Mouse (Mus musculus) stomach, embryonic 14.5 days (tissue): Measurements from ENCODE around the gene Btbd8. TPM values are rescaled to one million over a fixed set of nuclear protein-coding genes. Genes with fewer than 3 reads are reported as not detected.

Experiments
- ATAC-seq: fragments of 200-750 bp; cut with Nextera tagmentation; 2 replicates; pipeline ENCODE4 v1.8.0; 2017; ENCODE audit warnings: low read depth, moderate TSS enrichment; ENCODE audit not compliant: insufficient number of reproducible peaks, insufficient read depth, low FRiP score
- H3K27ac ChIP-seq: fragments of 300-500 bp; sonication (generic); 2 replicates; pipeline ENCODE4 v1.5.1; 2014; ENCODE audit warnings: mild to moderate bottlenecking, low read length, moderate library complexity, mixed read lengths
- H3K27me3 ChIP-seq: fragments of 300-500 bp; sonication (generic); 2 replicates; pipeline ENCODE4 v1.6.1; 2014; ENCODE audit warnings: low read length, control low read depth, mixed read lengths; ENCODE audit not compliant: control insufficient read depth, insufficient read depth
- H3K36me3 ChIP-seq: fragments of 300-500 bp; sonication (generic); 2 replicates; pipeline ENCODE4 v1.6.1; 2014; ENCODE audit warnings: mild to moderate bottlenecking, control low read depth, low read length, moderate library complexity, mixed read lengths; ENCODE audit not compliant: control insufficient read depth, insufficient read depth
- H3K4me1 ChIP-seq: fragments of 300-500 bp; sonication (generic); 2 replicates; pipeline ENCODE4 v1.6.1; 2014; ENCODE audit warnings: low read length, control low read depth, mixed read lengths; ENCODE audit not compliant: control insufficient read depth, insufficient read depth
- H3K4me2 ChIP-seq: fragments of 300-500 bp; sonication (generic); replicated peaks from 2 replicates; pipeline ENCODE4 v1.6.1; 2014; ENCODE audit warnings: low read depth, low read length, control low read depth
- H3K4me3 ChIP-seq: fragments of 300-500 bp; sonication (generic); 2 replicates; pipeline ENCODE4 v1.5.1; 2014; ENCODE audit warnings: low read depth, low read length, control low read depth
- H3K9ac ChIP-seq: fragments of 300-500 bp; sonication (generic); replicated peaks from 2 replicates; pipeline ENCODE4 v1.6.1; 2014; ENCODE audit warnings: low read depth, mild to moderate bottlenecking, control low read depth, low read length, moderate library complexity, mixed read lengths
- H3K9me3 ChIP-seq: fragments of 300-500 bp; sonication (generic); 2 replicates; pipeline ENCODE4 v1.6.1; 2016; ENCODE audit warnings: low read depth, low read length, control low read depth; ENCODE audit not compliant: control insufficient read depth
- WGBS: fragments of 180-500 bp; shearing (Covaris S2); extraction: QIAGEN DNeasy Blood & Tissue Kit; methylation state at CpG from one replicate; pipeline ENCODE4 v1.1.7; 2014; 5-methylcytosine and 5-hydroxymethylcytosine counted together
- polyA plus RNA-seq: library from polyadenylated mRNA; unstranded; fragments of >200 nt; fragmentation: Nextera tagmentation; extraction: Ambion mirVana; gene quantifications from 2 replicates; pipeline ENCODE4 v1.2.1, GENCODE M21; 2014

Gene Btbd8
- polyA plus RNA-seq, 1 experiment from 2014 or later, result 8.1 TPM

- no peak for ATAC-seq
- no peaks in the 10 kb centered on the region for H3K27me3 ChIP-seq
- H3K4me1 ChIP-seq, result no peaks in the 10 kb centered on the region
- no peak overlapping the region for H3K4me2 ChIP-seq
- no peak overlapping the region for H3K4me3 ChIP-seq
- WGBS, result 95% methylated on average over 3 of the region's 3 CpGs
- H3K27ac ChIP-seq, result no peak overlapping the region
- no peaks in the 10 kb centered on the region for H3K9me3 ChIP-seq
- H3K36me3 ChIP-seq, result no peaks in the 10 kb centered on the region
- H3K9ac ChIP-seq, result no peak overlapping the region
Measured at GRCm38 (mm10) chr5:107515453-107515852, 77.7 kb downstream of the Btbd8 start.

- Histone ChIP-seq H3K4me3 (no peak overlapping the region), H3K4me1 (no peaks in the 10 kb centered on the region), H3K36me3 (no peaks in the 10 kb centered on the region), H3K27me3 (no peaks in the 10 kb centered on the region), H3K9ac (no peak overlapping the region), H3K9me3 (no peaks in the 10 kb centered on the region), H3K27ac (no peak overlapping the region), H3K4me2 (no peak overlapping the region)
- no peak for ATAC-seq
- 93% methylated on average over 1 of the region's 1 CpGs for WGBS
Measured at GRCm38 (mm10) chr5:107516087-107516486, 78.3 kb downstream of the Btbd8 start.

GRCm38 (mm10) chr5:107518602-107519001 lies 80.8 kb downstream of the Btbd8 start:
- Histone ChIP-seq H3K4me2 (no peak overlapping the region), H3K36me3 (no peaks in the 10 kb centered on the region), H3K27me3 (no peaks in the 10 kb centered on the region), H3K4me3 (no peak overlapping the region), H3K9me3 (no peaks in the 10 kb centered on the region), H3K27ac (no peak overlapping the region), H3K9ac (no peak overlapping the region), H3K4me1 (no peaks in the 10 kb centered on the region)
- 94% methylated on average over 4 of the region's 4 CpGs for WGBS
- no peak for ATAC-seq

GRCm38 (mm10) chr5:107521386-107521785 lies 83.6 kb downstream of the Btbd8 start:
- Histone ChIP-seq H3K27me3 (no peaks in the 10 kb centered on the region), H3K4me3 (no peak overlapping the region), H3K9me3 (no peaks in the 10 kb centered on the region), H3K4me2 (no peak overlapping the region), H3K4me1 (no peaks in the 10 kb centered on the region), H3K27ac (no peak overlapping the region), H3K9ac (no peak overlapping the region), H3K36me3 (no peaks in the 10 kb centered on the region)
- WGBS, result 83% methylated on average over 6 of the region's 6 CpGs
- no peak for ATAC-seq

GRCm38 (mm10) chr5:107521897-107522296 lies 84.1 kb downstream of the Btbd8 start:
- Histone ChIP-seq H3K36me3 (no peaks in the 10 kb centered on the region), H3K4me3 (no peak overlapping the region), H3K9me3 (no peaks in the 10 kb centered on the region), H3K4me1 (no peaks in the 10 kb centered on the region), H3K27me3 (no peaks in the 10 kb centered on the region), H3K4me2 (no peak overlapping the region), H3K27ac (no peak overlapping the region), H3K9ac (no peak overlapping the region)
- 75% methylated on average over 7 of the region's 7 CpGs for WGBS
- no peak for ATAC-seq

GRCm38 (mm10) chr5:107524281-107524680 lies 86.5 kb downstream of the Btbd8 start:
- Histone ChIP-seq H3K36me3 (no peaks in the 10 kb centered on the region), H3K4me2 (no peak overlapping the region), H3K27me3 (no peaks in the 10 kb centered on the region), H3K4me3 (no peak overlapping the region), H3K27ac (no peak overlapping the region), H3K9me3 (no peaks in the 10 kb centered on the region), H3K4me1 (no peaks in the 10 kb centered on the region), H3K9ac (no peak overlapping the region)
- ATAC-seq, result no peak
- 83% methylated on average over 10 of the region's 10 CpGs for whole genome bisulfite sequencing

- Histone ChIP-seq H3K4me1 (no peaks in the 10 kb centered on the region), H3K9me3 (no peaks in the 10 kb centered on the region), H3K9ac (no peak overlapping the region), H3K36me3 (no peaks in the 10 kb centered on the region), H3K27ac (no peak overlapping the region), H3K4me2 (no peak overlapping the region), H3K27me3 (no peaks in the 10 kb centered on the region), H3K4me3 (no peak overlapping the region)
- 91% methylated on average over 3 of the region's 3 CpGs for WGBS
- ATAC-seq, result no peak
Measured at GRCm38 (mm10) chr5:107528856-107529255, 91.1 kb downstream of the Btbd8 start.

GRCm38 (mm10) chr5:107533590-107533989 lies 95.8 kb downstream of the Btbd8 start:
- Histone ChIP-seq H3K36me3 (no peaks in the 10 kb centered on the region), H3K4me1 (no peaks in the 10 kb centered on the region), H3K9me3 (no peaks in the 10 kb centered on the region), H3K27me3 (no peaks in the 10 kb centered on the region), H3K27ac (no peak overlapping the region), H3K4me2 (no peak overlapping the region), H3K9ac (no peak overlapping the region), H3K4me3 (no peak overlapping the region)
- ATAC-seq, result no peak
- 68% methylated on average over 2 of the region's 2 CpGs for WGBS

GRCm38 (mm10) chr5:107534581-107534980 lies 96.8 kb downstream of the Btbd8 start, which contains the start of gene 1700028K03Rik:
Gene 1700028K03Rik, plus strand, starts transcription at chr5:107534709.
- Histone ChIP-seq H3K4me2 (no peak within 1 kb of the TSS), H3K4me1 (no peaks in the 10 kb centered on the region), H3K9ac (no peak within 1 kb of the TSS), H3K27ac (no peak within 1 kb of the TSS), H3K4me3 (no peak within 1 kb of the TSS), H3K27me3 (no peaks in the 10 kb centered on the region), H3K9me3 (no peaks in the 10 kb centered on the region), H3K36me3 (no peaks in the 10 kb centered on the region)
- ATAC-seq, result no peak
- WGBS, result 71% methylated on average over 15 of the region's 15 CpGs
